Mouse (Mus musculus) central nervous system, embryonic 14 days (tissue): ENCODE data around the gene Zfhx2. TPM values are rescaled to one million over a fixed set of nuclear protein-coding genes. Genes with fewer than 3 reads are reported as not detected.

Source experiments
- polyA plus RNA-seq: library from polyadenylated mRNA; depleted of rRNA; stranded (reverse); fragments of >200 nt; gene quantifications from 2 replicates; pipeline ENCODE4 v1.2.3, GENCODE M21; 2012; rRNA removed

Gene Zfhx2
- 16.4 and 19.1 TPM in 2 replicates for polyA plus RNA-seq

DNA sequence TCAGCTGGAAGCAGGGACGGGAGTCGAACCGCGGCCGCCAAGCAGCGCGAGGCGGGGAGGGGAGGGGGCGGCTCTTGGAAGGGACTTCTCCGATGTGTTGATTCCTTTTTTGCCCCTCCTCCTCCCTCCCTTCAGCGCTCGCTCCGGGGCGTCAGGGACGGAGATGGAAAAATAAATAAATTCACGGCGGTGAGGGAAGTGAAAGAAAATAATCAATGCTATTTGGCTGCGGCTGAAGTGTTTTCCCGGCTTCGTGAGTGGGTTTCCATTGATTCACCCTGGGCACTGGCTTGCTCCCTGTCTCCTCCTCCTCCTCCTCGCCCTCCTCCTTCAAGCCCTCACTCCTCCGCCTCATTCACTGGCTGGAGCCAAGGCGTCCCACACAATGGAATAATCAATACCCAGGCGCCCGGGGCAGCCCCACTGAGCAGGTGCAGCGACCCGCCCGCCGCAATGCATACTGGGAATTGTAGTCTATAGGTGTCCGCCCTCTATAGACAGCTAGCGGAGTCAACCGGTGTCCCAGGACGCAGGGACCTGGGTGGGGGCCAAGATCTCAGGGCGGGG lies at the start of gene Zfhx2:
Gene Zfhx2, minus strand, starts transcription at position 314 of the 567 bp plus-strand sequence.

GRCm38 (mm10) chr14:55116425-55117200 lies 24.5 kb upstream of the Zfhx2 start, which contains the start of gene Jph4:
Gene Jph4 (minus strand): TSS chr14:55116935.

GRCm38 (mm10) chr14:55105836-55106809 lies 14.0 kb upstream of the Zfhx2 start, which contains the start of gene Ap1g2:
Gene Ap1g2 (minus strand): TSS chr14:55106593.

GRCm38 (mm10) chr14:55094704-55095231 lies 2.6 kb upstream of the Zfhx2 start, which contains the start of gene Thtpa:
Gene Thtpa (plus strand): TSS chr14:55094784.

DNA sequence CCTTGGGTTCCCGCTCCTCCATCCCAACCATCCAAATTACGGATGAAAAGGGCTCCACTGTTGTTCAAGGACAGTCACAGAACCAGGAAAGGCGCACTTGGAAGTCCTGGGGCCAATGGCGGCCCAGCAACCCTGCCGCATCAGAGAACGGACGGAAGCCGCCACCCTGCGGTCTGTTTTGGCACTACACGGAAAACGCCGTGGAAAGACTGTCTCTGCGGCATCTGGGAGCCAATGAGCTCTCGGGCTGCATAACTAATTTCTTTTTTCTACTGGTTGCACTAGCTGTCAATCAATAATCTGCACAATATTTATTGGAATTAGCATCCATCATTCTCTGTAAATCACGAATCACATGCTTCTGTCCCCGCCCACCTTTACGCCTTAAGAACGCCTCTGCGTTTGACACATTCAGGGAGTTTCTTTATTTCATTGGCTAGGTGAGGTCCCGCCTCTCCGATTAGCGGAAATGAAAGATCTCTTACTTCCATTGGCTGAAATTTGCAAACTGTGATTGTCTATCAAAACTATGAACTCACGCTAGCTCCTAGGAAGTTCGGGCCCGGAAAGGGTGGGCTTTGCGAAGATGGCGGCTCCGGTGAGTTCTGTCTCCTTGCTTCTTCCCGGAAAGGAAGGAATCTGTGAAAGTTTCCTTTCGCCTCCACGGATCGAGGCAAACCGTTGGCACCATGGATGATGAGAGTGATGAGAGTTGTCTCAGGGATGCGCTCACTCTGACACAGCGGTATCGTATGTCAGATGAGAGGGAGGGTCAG lies 76.9 kb downstream of the Zfhx2 start, which contains the start of gene Ngdn:
Gene Ngdn, plus strand, starts transcription at position 464 of the 776 bp plus-strand sequence.

Other genes starting within 250 kb of the Zfhx2 start
- gene Homez, start 221.4 kb downstream of the Zfhx2 start, polyA plus RNA-seq: 8.5 and 9.0 TPM in 2 replicates
- 14.7 and 18.0 TPM in 2 replicates for gene Ppp1r3e, start 214.8 kb downstream of the Zfhx2 start, polyA plus RNA-seq
- 47.4 and 48.0 TPM in 2 replicates for gene Bcl2l2, start 208.9 kb downstream of the Zfhx2 start, polyA plus RNA-seq
- gene Gm20521, start 208.9 kb downstream of the Zfhx2 start, polyA plus RNA-seq: 0.39 and 0.41 TPM in 2 replicates
- 736 and 777 TPM in 2 replicates for gene Pabpn1, start 199.8 kb downstream of the Zfhx2 start, polyA plus RNA-seq
- gene Slc22a17, start 179.2 kb downstream of the Zfhx2 start, polyA plus RNA-seq: 504 and 538 TPM in 2 replicates
- 33.6 and 38.5 TPM in 2 replicates for gene Efs, start 166.2 kb downstream of the Zfhx2 start, polyA plus RNA-seq
- gene Il25, start 159.6 kb downstream of the Zfhx2 start, polyA plus RNA-seq: 0.35 and 0.47 TPM in 2 replicates
- gene Cmtm5, start 156.1 kb downstream of the Zfhx2 start, polyA plus RNA-seq: 3.6 and 8.9 TPM in 2 replicates
- 0.21 and 0.36 TPM in 2 replicates for gene Myh6, start 125.4 kb downstream of the Zfhx2 start, polyA plus RNA-seq
- gene Gm17428, start 115.4 kb downstream of the Zfhx2 start, polyA plus RNA-seq: not detected in 2 replicates
- 5.9 and 18.0 TPM in 2 replicates for gene Myh7, start 97.7 kb downstream of the Zfhx2 start, polyA plus RNA-seq
- 56.3 and 58.2 TPM in 2 replicates for gene Ngdn, start 76.9 kb downstream of the Zfhx2 start, polyA plus RNA-seq
- gene Thtpa, start 2.5 kb upstream of the Zfhx2 start, polyA plus RNA-seq: 17.4 and 19.9 TPM in 2 replicates
- gene Ap1g2, start 14.3 kb upstream of the Zfhx2 start, polyA plus RNA-seq: 15.2 and 17.0 TPM in 2 replicates
- 123 and 132 TPM in 2 replicates for gene Jph4, start 24.6 kb upstream of the Zfhx2 start, polyA plus RNA-seq
- 0.44 and 1.2 TPM in 2 replicates for gene Dhrs2, start 129.7 kb upstream of the Zfhx2 start, polyA plus RNA-seq